Mouse (Mus musculus): ENCODE measurements around the gene Capns1. TPM values are rescaled to one million over a fixed set of nuclear protein-coding genes. Genes with fewer than 3 reads are reported as not detected.

Capns1 gene
- polyA plus RNA-seq, 1 experiment from 2014 or later, result 94.9 TPM

- Histone ChIP-seq H3K36me3 (no peaks in the 10 kb centered on the region), H3K4me1 (peaks cover 39% of the 10 kb centered on the region), H3K9me3 (no peaks in the 10 kb centered on the region), H3K4me2 (replicated peaks) (no peak overlapping the region), H3K4me3 (no peak overlapping the region), H3K9ac (0 out of 2 replicates have a peak overlapping the region, but pooled peaks have one; percentile 6), H3K27ac (no peak overlapping the region), H3K27me3 (no peaks in the 10 kb centered on the region)
- ATAC-seq (ENCODE audit: low FRiP score, low read depth), result no peak
- WGBS, result 69% methylated on average over 5 of the region's 5 CpGs
Measured at GRCm38 (mm10) chr7:30200200-30200599, 1.6 kb upstream of the Capns1 start.

- Histone ChIP-seq H3K4me3 (no peak overlapping the region), H3K9ac (no peak overlapping the region), H3K27me3 (no peaks in the 10 kb centered on the region), H3K4me2 (replicated peaks) (no peak overlapping the region), H3K36me3 (no peaks in the 10 kb centered on the region), H3K4me1 (peaks cover 41% of the 10 kb centered on the region), H3K9me3 (no peaks in the 10 kb centered on the region), H3K27ac (no peak overlapping the region)
- WGBS, result 71% methylated on average over 18 of the region's 18 CpGs
- ATAC-seq (ENCODE audit: low FRiP score, low read depth), result no peak
Measured at GRCm38 (mm10) chr7:30199498-30200139, 1.0 kb upstream of the Capns1 start.

- WGBS, result 63% methylated on average over 5 of the region's 5 CpGs
- Histone ChIP-seq H3K9ac (no peak overlapping the region), H3K27me3 (no peaks in the 10 kb centered on the region), H3K27ac (no peak overlapping the region; the same call in 1 of the 2 replicates), H3K4me2 (replicated peaks) (no peak overlapping the region), H3K4me1 (peaks cover 51% of the 10 kb centered on the region), H3K9me3 (no peaks in the 10 kb centered on the region), H3K4me3 (no peak overlapping the region), H3K36me3 (no peaks in the 10 kb centered on the region)
- ATAC-seq (ENCODE audit: low FRiP score, low read depth), result no peak
Measured at GRCm38 (mm10) chr7:30197592-30198129, 950 bp downstream of the Capns1 start.

- 72% methylated on average over 3 of the region's 6 CpGs for WGBS
- no peak for ATAC-seq (ENCODE audit: low FRiP score, low read depth)
Measured at GRCm38 (mm10) chr7:30196171-30196570, 2.4 kb downstream of the Capns1 start.

GRCm38 (mm10) chr7:30195461-30195860 lies 3.1 kb downstream of the Capns1 start:
- H3K4me2 ChIP-seq (replicated peaks), result peak overlapping the region; percentile 75
- H3K4me1 ChIP-seq, result peaks cover 44% of the 10 kb centered on the region
- WGBS, result 64% methylated on average over 6 of the region's 6 CpGs
- H3K27me3 ChIP-seq, result no peaks in the 10 kb centered on the region
- no peaks in the 10 kb centered on the region for H3K9me3 ChIP-seq
- no peak overlapping the region for H3K27ac ChIP-seq
- H3K9ac ChIP-seq, result no peak overlapping the region
- ATAC-seq (ENCODE audit: low FRiP score, low read depth), result no peak
- H3K4me3 ChIP-seq, result no peak overlapping the region
- peaks cover 20% of the 10 kb centered on the region for H3K36me3 ChIP-seq

More at GRCm38 (mm10) chr7:30196171-30196570, 2.4 kb downstream of the Capns1 start:
- Histone ChIP-seq H3K27me3 (no peaks in the 10 kb centered on the region), H3K4me1 (peaks cover 48% of the 10 kb centered on the region), H3K36me3 (peaks cover 13% of the 10 kb centered on the region), H3K9me3 (no peaks in the 10 kb centered on the region), H3K4me3 (no peak overlapping the region), H3K9ac (no peak overlapping the region), H3K4me2 (replicated peaks) (no peak overlapping the region), H3K27ac (no peak overlapping the region)

GRCm38 (mm10) chr7:30194884-30195283 lies 3.7 kb downstream of the Capns1 start:
- Histone ChIP-seq H3K36me3 (peaks cover 25% of the 10 kb centered on the region), H3K4me1 (peaks cover 38% of the 10 kb centered on the region), H3K9me3 (no peaks in the 10 kb centered on the region), H3K27me3 (no peaks in the 10 kb centered on the region), H3K4me3 (peak overlapping the region; percentile 72), H3K27ac (peak overlapping the region; percentile 85), H3K9ac (peak overlapping the region; percentile 76), H3K4me2 (replicated peaks) (peak overlapping the region; percentile 75)
- peak; percentile 89 for ATAC-seq (ENCODE audit: low FRiP score, low read depth)
- under 1% methylated on average over 28 of the region's 28 CpGs for WGBS

GRCm38 (mm10) chr7:30194101-30194831 lies 4.3 kb downstream of the Capns1 start:
- H3K9ac ChIP-seq, result peak overlapping the region; percentile 76
- ATAC-seq (ENCODE audit: low FRiP score, low read depth), result peak; percentile 28; the same call in 1 of the 2 replicates

GRCm38 (mm10) chr7:30193581-30194100 lies 5.0 kb downstream of the Capns1 start:
- peak; percentile 51 for ATAC-seq (ENCODE audit: low FRiP score, low read depth)
- peak overlapping the region; percentile 72 for H3K4me3 ChIP-seq
- peak overlapping the region; percentile 75 for H3K4me2 ChIP-seq (replicated peaks)
- under 1% methylated on average over 26 of the region's 26 CpGs for WGBS
- no peaks in the 10 kb centered on the region for H3K9me3 ChIP-seq
- peaks cover 36% of the 10 kb centered on the region for H3K36me3 ChIP-seq
- H3K9ac ChIP-seq, result peak overlapping the region; percentile 76
- H3K27me3 ChIP-seq, result no peaks in the 10 kb centered on the region
- peaks cover 30% of the 10 kb centered on the region for H3K4me1 ChIP-seq
- H3K27ac ChIP-seq, result peak overlapping the region; percentile 85; the same call in 1 of the 2 replicates

More at GRCm38 (mm10) chr7:30194101-30194831, 4.3 kb downstream of the Capns1 start:
- Histone ChIP-seq H3K4me2 (replicated peaks) (peak overlapping the region; percentile 75), H3K27me3 (no peaks in the 10 kb centered on the region), H3K27ac (peak overlapping the region; percentile 85), H3K4me1 (peaks cover 32% of the 10 kb centered on the region), H3K36me3 (peaks cover 30% of the 10 kb centered on the region), H3K9me3 (no peaks in the 10 kb centered on the region), H3K4me3 (peak overlapping the region; percentile 72)
- 0% methylated on average over 26 of the region's 26 CpGs for WGBS

- Histone ChIP-seq H3K4me1 (peaks cover 26% of the 10 kb centered on the region), H3K9ac (peak overlapping the region; percentile 76), H3K4me3 (peak overlapping the region; percentile 72), H3K4me2 (replicated peaks) (peak overlapping the region; percentile 75), H3K27me3 (no peaks in the 10 kb centered on the region), H3K27ac (no peak overlapping the region), H3K36me3 (peaks cover 42% of the 10 kb centered on the region), H3K9me3 (no peaks in the 10 kb centered on the region)
- no peak for ATAC-seq (ENCODE audit: low FRiP score, low read depth)
- WGBS, result 18% methylated on average over 9 of the region's 9 CpGs
Measured at GRCm38 (mm10) chr7:30193013-30193412, 5.6 kb downstream of the Capns1 start.

- peaks cover 52% of the 10 kb centered on the region for H3K36me3 ChIP-seq
- ATAC-seq (ENCODE audit: low FRiP score, low read depth), result no peak
- H3K9me3 ChIP-seq, result no peaks in the 10 kb centered on the region
- H3K9ac ChIP-seq, result no peak overlapping the region
- H3K4me2 ChIP-seq (replicated peaks), result peak overlapping the region; percentile 75
- peaks cover 19% of the 10 kb centered on the region for H3K4me1 ChIP-seq
- no peaks in the 10 kb centered on the region for H3K27me3 ChIP-seq
- 90% methylated on average over 12 of the region's 12 CpGs for WGBS
- no peak overlapping the region for H3K27ac ChIP-seq
- H3K4me3 ChIP-seq, result no peak overlapping the region
Measured at GRCm38 (mm10) chr7:30192088-30192487, 6.5 kb downstream of the Capns1 start.

GRCm38 (mm10) chr7:30189116-30189491 lies 9.5 kb downstream of the Capns1 start:
- Histone ChIP-seq H3K4me3 (no peak overlapping the region), H3K4me2 (replicated peaks) (no peak overlapping the region), H3K9ac (no peak overlapping the region), H3K27me3 (no peaks in the 10 kb centered on the region), H3K27ac (no peak overlapping the region), H3K9me3 (no peaks in the 10 kb centered on the region), H3K4me1 (peaks cover 17% of the 10 kb centered on the region), H3K36me3 (peaks cover 73% of the 10 kb centered on the region)
- 80% methylated on average over 4 of the region's 4 CpGs for WGBS
- ATAC-seq (ENCODE audit: low FRiP score, low read depth), result no peak
